Mouse (Mus musculus): ENCODE results near the gene Olfr1138. TPM values are rescaled to one million over a fixed set of nuclear protein-coding genes. Genes with fewer than 3 reads are reported as not detected.

The Olfr1138 gene
- polyA plus RNA-seq (2021; fragmentation: Nextera tagmentation): not detected in 2 replicates
- long read RNA-seq, experiment 1: 0 reads
- long read RNA-seq, experiment 2: 0 reads

DNA sequence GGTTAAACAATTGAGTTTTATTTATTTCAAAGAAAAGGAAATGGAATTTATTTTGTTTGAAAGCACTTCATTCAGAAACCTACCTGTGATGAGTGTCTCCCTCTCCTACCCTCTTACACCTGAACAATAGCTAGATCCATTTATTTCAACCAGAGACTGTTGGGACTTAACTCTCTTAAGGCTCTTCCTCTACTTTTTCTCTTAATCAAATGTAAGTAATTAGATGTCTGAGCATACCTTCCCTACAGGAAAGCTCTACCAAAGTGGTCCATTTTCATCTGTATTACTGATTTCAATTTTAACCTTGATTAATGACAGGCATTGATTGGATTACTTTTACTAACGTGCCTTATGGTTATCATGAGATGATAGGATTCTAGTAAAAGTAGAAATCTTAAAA lies at the start of gene Olfr1138:
Gene Olfr1138 (minus strand): TSS at position 101 of the 400 bp plus-strand sequence.

DNA sequence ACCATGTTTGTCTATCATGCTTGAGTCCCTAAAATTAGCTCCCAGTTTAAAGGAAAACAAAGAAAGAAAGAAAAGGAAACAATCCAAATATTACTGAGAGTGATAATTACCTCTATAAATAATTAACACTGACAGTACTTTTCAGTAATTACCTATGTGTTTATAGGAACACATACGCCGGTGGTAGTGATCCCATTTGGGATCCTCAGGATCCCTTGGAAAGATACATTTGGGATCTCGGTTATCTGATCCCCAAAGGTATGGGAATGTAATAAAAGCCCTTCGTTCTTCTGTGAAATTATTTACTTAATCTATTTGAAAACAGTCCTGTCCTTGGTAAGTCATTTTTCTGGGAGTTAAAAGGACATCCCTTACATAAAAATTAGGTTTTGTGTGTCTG lies 39.4 kb upstream of the Olfr1138 start, which contains the start of gene Olfr152:
Gene Olfr152 (plus strand): TSS at position 301 of the 400 bp plus-strand sequence.

DNA sequence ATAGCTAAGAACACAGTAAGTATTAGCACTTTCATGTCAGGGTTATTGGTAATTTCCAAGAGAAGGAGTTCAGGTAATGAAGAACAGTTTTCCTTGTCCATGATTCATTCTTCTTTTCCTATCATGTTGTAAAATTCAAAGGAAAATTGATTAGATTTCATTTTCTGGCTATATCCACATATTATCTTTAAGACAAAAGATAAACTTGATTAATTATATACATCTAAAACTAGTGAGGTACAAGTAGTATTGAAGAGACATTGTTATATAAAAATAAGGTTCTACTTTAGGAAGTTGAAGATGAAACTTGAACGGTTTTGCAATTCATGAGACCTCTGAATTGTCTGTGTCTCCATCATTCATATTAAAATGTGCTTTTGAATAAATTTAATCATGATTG lies 14.1 kb upstream of the Olfr1138 start, which contains the start of gene Olfr1141:
Gene Olfr1141 (minus strand): TSS at position 101 of the 400 bp plus-strand sequence.

DNA sequence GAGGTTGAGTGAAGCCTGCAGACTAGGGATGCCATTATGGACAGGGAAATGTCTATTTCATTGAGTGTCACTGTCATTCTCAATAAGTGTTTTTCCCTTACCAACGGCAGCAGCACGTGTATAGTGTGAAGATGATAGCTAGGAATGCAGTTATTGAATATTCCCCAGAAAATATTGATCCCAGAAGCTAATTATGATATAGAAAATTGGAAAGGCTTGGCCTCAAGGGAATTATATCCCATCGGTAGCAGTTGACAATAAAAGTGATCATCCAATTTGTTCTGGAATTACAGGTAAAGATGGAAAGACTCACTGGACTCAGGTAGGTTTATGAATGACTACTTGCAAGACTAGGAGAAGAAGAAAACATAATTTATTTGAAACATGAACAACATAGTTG lies 3.7 kb upstream of the Olfr1138 start, which contains the start of gene Olfr1140:
Gene Olfr1140 (plus strand): TSS at position 301 of the 400 bp plus-strand sequence.

DNA sequence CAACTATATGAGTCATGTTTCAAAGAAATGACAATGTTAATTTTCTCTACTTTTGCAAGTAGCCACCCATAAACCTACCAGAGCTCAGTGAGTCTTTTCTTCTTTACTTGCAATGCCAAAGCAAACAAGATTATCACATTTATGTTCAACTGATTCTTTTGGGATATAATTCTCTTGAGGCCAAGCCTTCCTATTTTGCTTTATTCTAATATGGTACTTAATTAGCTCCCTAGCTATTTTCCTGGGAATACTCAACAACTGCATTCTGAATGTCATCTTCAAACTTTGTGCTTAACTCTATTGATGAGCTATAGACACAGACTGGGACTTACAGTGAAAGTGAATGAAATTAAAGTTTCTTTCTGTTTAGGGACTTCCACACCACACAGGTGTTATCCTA lies 26.7 kb downstream of the Olfr1138 start, which contains the start of gene Olfr1137:
Gene Olfr1137 (minus strand): TSS at position 101 of the 400 bp plus-strand sequence.

DNA sequence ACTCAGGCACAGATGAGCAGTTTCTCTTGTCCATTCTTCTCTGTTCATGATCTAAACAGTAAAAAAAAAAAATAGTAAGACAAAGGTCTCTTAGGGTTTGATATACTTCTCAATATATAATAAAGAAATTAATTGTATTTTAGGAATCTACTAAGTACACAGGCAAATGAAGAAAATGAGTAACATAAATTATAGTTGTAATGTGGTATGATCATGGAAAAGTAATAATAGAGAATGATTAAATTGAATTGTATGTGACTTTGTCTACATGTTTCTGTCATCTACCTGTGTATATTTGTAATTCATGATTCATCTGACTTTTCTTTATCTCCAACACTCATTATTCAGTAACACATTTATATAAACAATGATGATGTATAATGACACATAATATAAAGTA lies 45.9 kb downstream of the Olfr1138 start, which contains the start of gene Olfr1136:
Gene Olfr1136 (minus strand): TSS at position 101 of the 400 bp plus-strand sequence.

Other genes starting within 250 kb of the Olfr1138 start
- not detected in 2 replicates for gene Pramel7, start 242.9 kb downstream of the Olfr1138 start, polyA plus RNA-seq (2021; fragmentation: Nextera tagmentation)
- gene Pramel6, start 233.4 kb downstream of the Olfr1138 start, polyA plus RNA-seq (2021; fragmentation: Nextera tagmentation): not detected in 2 replicates
- gene Olfr153, start 208.2 kb downstream of the Olfr1138 start, polyA plus RNA-seq (2021; fragmentation: Nextera tagmentation): not detected in 2 replicates
- not detected in 2 replicates for gene Olfr1128, start 194.4 kb downstream of the Olfr1138 start, polyA plus RNA-seq (2021; fragmentation: Nextera tagmentation)
- not detected in 2 replicates for gene Olfr1129, start 166.1 kb downstream of the Olfr1138 start, polyA plus RNA-seq (2021; fragmentation: Nextera tagmentation)
- gene Olfr1130, start 133.8 kb downstream of the Olfr1138 start, polyA plus RNA-seq (2021; fragmentation: Nextera tagmentation): not detected in 2 replicates
- not detected in 2 replicates for gene Olfr1131, start 112.9 kb downstream of the Olfr1138 start, polyA plus RNA-seq (2021; fragmentation: Nextera tagmentation)
- not detected in 2 replicates for gene Olfr1132, start 102.4 kb downstream of the Olfr1138 start, polyA plus RNA-seq (2021; fragmentation: Nextera tagmentation)
- gene Olfr1133, start 92.6 kb downstream of the Olfr1138 start, polyA plus RNA-seq (2021; fragmentation: Nextera tagmentation): not detected in 2 replicates
- not detected in 2 replicates for gene Olfr1134, start 81.5 kb downstream of the Olfr1138 start, polyA plus RNA-seq (2021; fragmentation: Nextera tagmentation)
- not detected in 2 replicates for gene Olfr1135, start 66.3 kb downstream of the Olfr1138 start, polyA plus RNA-seq (2021; fragmentation: Nextera tagmentation)
- not detected in 2 replicates for gene Olfr1136, start 46.0 kb downstream of the Olfr1138 start, polyA plus RNA-seq (2021; fragmentation: Nextera tagmentation)
- not detected in 2 replicates for gene Olfr1137, start 26.8 kb downstream of the Olfr1138 start, polyA plus RNA-seq (2021; fragmentation: Nextera tagmentation)
- not detected in 2 replicates for gene Olfr1140, start 3.8 kb upstream of the Olfr1138 start, polyA plus RNA-seq (2021; fragmentation: Nextera tagmentation)
- gene Olfr1141, start 14.0 kb upstream of the Olfr1138 start, polyA plus RNA-seq (2021; fragmentation: Nextera tagmentation): not detected in 2 replicates
- gene Olfr152, start 39.5 kb upstream of the Olfr1138 start, polyA plus RNA-seq (2021; fragmentation: Nextera tagmentation): not detected in 2 replicates
- gene Olfr1143, start 60.6 kb upstream of the Olfr1138 start, polyA plus RNA-seq (2021; fragmentation: Nextera tagmentation): not detected in 2 replicates
- gene Olfr1145, start 69.8 kb upstream of the Olfr1138 start, polyA plus RNA-seq (2021; fragmentation: Nextera tagmentation): not detected in 2 replicates
- not detected in 2 replicates for gene Olfr1148, start 90.6 kb upstream of the Olfr1138 start, polyA plus RNA-seq (2021; fragmentation: Nextera tagmentation)
- not detected in 2 replicates for gene Olfr1150-ps1, start 104.0 kb upstream of the Olfr1138 start, polyA plus RNA-seq (2021; fragmentation: Nextera tagmentation)
- gene Olfr1151, start 115.9 kb upstream of the Olfr1138 start, polyA plus RNA-seq (2021; fragmentation: Nextera tagmentation): not detected in 2 replicates
- not detected in 2 replicates for gene Olfr1152, start 126.5 kb upstream of the Olfr1138 start, polyA plus RNA-seq (2021; fragmentation: Nextera tagmentation)
- not detected in 2 replicates for gene Olfr1153, start 155.0 kb upstream of the Olfr1138 start, polyA plus RNA-seq (2021; fragmentation: Nextera tagmentation)
- not detected in 2 replicates for gene Olfr1154, start 165.2 kb upstream of the Olfr1138 start, polyA plus RNA-seq (2021; fragmentation: Nextera tagmentation)
- gene Olfr1155, start 205.2 kb upstream of the Olfr1138 start, polyA plus RNA-seq (2021; fragmentation: Nextera tagmentation): not detected in 2 replicates
- gene Olfr1156, start 213.1 kb upstream of the Olfr1138 start, polyA plus RNA-seq (2021; fragmentation: Nextera tagmentation): not detected in 2 replicates
- not detected in 2 replicates for gene Olfr1157, start 228.3 kb upstream of the Olfr1138 start, polyA plus RNA-seq (2021; fragmentation: Nextera tagmentation)
- not detected in 2 replicates for gene Olfr74, start 234.7 kb upstream of the Olfr1138 start, polyA plus RNA-seq (2021; fragmentation: Nextera tagmentation)

Measured in layer of hippocampus, adult 6 months (tissue).